Mouse (Mus musculus): ENCODE data around the gene Dennd4b.
A peak's percentile ranks its signal among the peaks of the same experiment; 100 is the strongest.
"Not testable (repeated sequence)": the region's sequence is repeated elsewhere in the genome, so short reads cannot be mapped to it uniquely, and the experiment has no call there.

Gene Dennd4b

DNA sequence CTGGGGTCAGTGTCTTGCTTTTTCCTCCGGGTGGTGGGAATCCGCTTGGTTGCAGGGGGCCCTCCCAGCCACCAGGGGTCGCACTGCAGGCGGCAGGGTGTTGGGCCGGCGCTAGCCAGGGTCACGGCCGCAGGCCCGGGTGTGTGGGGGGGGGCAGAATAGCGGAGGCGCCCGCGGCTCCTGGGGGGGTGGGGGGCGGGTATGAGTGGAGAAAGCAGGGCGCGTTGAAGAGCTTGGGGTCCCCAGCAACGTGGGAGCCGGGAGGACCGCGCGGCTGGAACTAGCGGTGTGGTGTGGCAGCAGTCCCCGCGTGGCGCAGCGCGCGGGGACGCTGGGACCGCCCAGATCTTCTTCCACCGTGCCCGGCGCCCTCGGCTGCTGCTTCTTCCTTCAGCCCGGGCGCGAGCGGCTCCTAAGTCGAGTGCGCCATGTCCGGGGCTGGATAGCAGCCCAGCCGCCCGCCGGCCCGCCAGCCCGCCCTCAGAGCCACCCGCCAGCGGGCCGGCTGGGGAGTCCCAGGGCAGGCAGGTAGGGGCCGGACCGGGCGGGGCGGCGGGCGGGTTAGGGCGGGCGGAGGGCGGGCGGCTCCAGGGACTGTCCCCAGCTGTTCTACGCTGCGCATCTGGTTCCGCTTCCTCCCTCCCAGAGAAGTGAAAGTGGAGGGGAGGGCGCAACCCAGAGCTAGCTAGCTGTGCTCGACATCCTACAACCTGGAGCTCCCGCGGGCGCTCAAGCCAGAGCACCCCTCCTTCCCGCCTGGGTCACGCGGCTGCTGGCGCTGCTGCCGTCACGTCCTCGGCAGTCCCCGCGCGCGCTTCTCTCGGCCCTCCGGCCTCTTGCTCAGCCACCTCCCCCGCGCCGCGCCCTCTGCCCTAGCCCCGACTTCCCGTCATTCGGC, at the start of gene Dennd4b:
Gene Dennd4b, plus strand, starts transcription at position 152 of the 898 bp plus-strand sequence.
- peak; percentile 81 to 88 for DNase-seq

DNA sequence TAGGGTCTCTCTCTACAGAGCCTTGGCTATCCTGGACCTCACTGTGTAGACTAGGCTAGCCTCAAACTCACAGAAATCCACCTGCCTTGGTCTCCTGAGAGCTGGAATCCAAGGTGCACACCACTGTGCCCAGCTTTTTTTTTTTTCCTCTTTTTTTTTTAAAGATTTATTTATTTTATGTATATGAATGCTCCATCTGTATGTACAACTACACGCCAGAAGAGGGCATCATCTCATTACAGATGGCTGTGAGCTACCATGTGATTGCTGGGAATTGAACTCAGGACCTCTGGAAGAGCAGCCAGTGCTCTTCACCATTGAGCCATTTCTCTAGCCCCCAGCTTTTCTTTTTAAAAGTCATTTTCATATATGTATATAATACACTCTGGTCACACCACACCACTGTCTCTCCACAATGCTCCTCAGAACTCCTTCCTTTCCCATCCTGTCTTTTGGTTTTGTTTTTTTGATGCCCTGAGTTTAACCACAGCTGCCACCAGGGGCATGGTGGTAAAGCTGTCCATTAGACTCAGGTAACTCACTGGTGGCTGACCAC, 49.1 kb upstream of the Dennd4b start:
- DNase-seq, result no peak

DNA sequence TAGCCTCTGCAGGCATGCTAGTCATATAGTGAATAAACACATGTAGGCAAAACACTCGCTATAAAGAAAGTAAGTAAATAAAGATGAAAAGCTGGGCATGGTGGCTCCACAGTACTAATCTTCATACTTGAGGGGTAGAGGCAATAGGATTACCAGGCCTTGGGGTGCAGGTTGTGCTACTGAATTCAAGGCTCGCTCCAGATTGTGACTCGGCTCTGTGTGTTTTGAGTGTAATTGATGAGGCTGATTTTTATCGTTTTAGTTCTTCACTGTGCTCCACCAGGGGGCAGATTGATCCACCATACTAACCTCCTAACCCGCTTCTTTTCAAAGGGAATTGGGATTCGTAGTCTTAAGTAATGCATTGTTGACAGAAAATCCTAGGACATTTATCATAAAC, 44.9 kb upstream of the Dennd4b start:
- DNase-seq, result no peak

DNA sequence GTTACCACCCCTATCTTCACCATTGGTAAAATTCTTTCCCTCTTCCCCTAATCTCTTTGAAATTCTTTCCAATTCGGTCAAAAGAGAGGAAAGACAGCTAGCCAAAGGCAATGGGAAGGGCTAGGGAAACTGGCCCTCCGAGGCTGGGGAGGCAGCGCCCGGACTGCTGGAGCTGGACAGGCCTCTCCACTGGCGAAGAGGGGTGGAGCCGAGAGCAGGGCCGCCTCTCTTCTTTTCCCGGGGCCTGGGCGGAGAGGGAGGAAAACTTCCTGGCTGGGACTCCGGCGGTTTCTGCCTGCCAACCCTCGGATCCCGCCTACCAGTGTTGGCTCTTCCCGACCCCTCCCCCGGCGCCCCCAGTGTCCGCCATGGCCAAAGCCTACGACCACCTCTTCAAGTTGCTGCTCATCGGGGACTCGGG, 44.4 kb upstream of the Dennd4b start:
- DNase-seq, result peak in 1 of 2 experiments; percentile 33

DNA sequence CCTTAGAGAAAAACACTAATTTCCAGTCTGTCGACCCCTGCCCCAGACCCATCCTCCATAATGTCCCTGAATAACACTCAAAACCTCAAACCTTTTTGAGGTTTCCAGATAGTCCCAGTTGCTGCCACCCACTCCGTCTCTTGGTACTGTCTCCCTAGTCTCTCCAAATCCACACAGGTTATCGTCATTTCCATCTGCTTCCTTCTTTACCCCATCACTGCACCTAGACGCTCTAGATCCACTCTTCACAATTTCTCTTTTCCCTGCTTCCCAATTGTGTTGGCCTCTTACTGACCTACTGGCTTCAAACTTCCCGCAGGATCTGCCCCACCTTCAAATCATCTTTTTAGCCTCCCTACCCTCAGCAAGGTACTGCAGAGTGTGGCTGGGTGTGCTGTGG, 43.9 kb upstream of the Dennd4b start:
- DNase-seq, result no peak

DNA sequence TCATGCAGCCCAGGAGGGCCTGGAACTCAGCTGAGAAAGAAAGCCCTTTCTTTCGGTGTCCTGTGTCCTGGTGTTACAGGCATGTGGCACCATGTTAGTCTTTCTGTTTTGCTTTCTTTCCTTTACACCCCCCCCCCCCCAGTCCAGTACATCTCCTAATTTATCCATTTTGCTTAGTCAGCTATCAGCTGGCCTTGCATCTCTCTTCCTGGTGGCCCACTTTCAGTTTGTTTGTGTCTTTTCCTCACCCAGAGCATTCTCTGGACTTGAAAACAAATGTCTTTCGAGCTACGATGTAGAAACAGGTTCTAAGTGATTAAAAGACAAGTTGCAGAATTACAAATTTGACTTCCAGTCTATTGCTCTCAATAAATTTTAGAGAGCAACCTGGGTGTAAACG, 42.5 kb upstream of the Dennd4b start:
- DNase-seq, result no peak

DNA sequence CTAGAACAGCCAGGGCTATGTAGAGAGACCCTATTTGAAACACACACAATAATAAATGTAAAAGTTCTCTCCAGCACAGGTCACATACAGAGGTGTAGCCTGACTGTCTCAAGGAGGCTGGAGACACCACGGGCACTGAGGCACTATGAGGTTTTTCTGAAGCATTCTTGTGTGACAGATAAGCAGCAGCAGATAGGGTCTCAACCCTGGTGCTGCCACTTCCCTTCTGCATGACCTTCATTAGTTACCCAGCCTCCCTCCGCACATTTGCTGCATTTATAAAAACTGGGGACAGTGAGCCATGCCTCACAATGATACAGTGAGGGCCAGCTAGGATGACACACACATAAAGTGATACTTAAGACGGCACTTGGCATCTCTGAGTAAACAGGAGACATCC, 42.0 kb upstream of the Dennd4b start:
- no peak for DNase-seq

DNA sequence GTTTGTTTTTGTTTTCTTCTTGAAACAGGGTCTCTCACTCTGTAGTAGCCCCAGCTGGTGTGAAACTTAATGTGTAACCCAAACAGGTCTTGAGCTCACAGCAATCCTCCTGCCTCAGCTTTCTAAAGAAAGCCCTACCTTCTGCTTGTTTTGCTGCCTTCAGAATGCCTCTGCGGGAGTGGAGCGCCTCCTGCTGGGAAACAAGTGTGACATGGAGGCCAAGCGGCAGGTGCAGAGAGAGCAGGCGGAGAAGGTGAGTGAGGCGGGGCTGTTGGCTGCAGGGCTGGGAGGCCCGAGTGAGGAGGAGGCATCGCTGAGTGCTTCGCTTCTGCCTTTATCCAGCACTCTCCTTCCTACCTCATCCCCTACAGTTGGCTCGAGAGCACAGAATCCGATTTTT, 40.7 kb upstream of the Dennd4b start:
- DNase-seq, result no peak

DNA sequence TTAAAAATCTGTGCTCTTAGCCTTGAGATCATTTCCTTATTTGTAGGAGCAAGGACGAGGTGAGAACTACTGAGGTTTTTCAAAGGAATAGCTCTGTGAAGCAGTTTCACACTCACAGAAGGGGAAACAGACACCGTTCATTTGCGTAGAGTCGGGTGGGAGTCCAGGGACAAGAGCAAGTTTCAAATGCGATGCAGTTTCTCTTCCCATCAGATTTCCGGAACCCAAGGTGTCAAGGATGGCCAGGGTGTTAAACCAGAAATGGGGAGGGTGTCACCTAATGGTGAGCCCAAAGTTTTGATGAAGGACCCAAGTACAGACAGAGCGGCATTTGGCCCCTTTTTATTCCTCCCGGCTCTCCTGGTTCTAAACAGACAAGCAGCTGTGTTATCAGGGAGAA, 33.9 kb upstream of the Dennd4b start:
- DNase-seq, result no peak

DNA sequence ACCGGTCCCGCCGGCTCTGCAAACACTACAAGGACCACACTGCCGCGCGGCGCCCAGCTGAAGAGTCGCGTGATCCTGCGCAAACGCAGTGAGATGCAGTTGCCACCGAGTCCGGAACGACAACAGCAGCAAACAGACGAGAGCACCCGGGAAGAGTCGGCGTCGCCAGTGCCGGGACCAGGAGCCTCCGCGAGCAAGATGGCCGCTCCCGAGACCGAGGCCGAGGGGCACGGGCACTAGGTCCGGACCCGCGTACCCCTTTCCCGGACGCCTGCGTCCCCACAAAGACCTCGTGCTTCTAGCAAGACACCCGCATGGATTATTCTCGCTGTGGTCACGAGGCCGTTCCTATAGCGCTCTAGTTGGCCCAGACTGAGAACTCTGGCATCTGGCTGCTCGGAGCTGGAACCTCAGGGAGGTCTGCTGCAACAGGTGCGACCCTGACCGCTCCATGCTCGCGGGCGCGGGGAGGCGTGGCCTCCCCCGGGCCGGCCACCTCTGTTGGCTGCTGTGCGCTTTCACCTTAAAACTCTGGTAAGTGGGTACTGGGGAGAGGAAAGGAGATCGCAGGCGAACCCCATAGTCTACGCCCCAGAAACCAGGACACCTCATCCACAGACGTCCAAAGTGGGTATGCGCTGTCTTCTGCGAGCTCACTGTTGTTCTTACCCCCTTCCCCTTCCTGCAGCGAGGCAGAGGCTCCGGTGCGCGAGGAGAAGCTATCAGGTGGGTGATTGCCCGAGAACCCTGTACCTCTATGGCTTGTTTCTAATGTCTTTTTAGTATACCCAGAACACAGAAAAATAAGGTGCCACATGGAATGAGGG, 33.3 kb upstream of the Dennd4b start, which contains the start of gene Jtb:
Gene Jtb, plus strand, starts transcription at position 91 of the 827 bp plus-strand sequence.
- DNase-seq, result peak; percentile 91 to 92

DNA sequence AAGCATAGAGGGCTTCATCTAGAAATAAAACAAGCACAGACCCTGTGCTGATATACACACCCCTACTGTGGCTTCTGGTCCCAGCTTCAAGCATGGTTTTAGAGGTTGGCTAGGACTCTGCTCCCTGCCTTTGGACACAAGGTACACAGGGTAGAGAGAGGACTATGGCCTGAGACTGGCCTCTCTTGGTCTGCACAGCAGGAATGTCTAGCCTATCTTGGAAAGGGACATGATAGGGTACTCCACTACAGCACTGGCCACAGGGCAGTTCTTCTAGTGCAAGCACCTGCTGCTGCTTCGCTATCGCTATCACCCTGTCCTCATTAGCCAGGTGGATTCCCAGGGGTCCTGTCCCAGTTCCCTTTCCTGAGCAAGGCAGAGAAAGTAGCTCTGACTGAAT, 23.7 kb upstream of the Dennd4b start:
- DNase-seq, result no peak

DNA sequence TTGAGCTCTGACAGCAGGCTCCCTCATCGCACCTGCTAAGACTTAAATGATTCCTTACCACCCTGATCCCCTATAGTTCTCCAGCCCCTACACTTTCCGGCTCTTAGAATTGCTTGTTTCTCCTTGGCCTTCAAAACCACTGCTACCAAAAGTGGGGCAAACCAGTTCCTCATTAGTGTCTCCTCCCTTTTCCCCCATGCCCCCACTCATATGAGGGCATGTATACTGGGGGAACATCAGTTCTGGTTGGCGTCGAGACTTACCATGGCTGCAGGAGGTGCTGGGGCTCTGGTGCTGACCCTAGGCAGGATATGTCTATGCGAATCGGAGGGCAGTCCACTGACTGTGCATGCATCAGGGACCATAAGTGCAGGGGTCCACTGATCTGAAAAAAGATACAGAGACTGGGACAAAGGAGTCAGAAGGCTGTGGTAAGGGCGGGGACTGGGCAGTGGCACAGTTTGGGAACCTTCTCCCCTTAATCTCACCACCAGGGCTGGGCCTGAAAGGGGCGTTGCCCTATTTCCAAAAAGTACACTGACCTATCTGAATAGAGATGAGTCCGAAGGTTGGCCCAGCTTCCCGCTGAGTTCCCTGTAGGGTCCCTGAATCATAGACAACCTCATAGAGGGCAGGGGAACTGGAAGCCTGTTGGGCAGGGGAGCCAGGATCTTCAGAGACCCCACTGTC, 23.2 kb upstream of the Dennd4b start:
- DNase-seq, result no peak

DNA sequence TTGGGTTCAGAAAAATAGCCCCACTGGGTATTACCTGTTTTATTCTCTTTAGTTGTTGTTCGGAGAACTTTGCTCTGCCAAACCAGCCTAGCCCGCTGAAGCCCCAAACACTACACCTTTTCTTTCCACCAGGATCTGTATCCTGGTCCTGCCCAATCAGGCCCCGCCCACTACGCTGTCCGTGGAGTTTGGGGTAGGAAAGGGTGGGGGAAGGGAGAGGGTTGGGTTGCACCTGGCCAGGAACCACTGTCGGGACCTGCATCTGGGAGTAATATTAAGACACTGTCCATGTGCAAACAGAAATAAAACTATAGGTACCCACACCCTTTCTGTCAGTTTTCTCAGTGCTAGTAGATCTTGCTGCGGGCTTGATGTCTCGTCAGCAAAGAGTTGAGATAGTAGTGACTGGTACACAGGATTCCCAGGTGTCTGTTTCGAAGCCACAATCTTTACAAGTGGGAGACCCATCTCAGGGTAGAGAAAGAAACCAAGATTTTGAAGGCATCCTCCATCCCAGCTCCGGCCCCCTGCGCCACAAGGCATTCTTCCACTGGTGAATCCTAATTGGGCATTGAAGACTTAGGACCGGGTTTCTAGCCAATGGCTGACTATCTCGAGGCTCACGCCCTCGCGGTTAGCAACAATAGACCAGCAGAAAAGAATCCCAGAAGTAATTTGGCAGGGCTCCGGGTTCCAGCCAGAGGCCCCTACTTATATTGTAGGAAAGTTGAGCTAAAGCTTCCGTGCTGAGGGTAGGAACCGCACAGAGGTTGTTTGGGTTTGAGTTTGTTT, 21.8 kb upstream of the Dennd4b start, which contains the start of gene Creb3l4:
Gene Creb3l4, minus strand, starts transcription at position 529 of the 792 bp plus-strand sequence.
- DNase-seq, result no peak

DNA sequence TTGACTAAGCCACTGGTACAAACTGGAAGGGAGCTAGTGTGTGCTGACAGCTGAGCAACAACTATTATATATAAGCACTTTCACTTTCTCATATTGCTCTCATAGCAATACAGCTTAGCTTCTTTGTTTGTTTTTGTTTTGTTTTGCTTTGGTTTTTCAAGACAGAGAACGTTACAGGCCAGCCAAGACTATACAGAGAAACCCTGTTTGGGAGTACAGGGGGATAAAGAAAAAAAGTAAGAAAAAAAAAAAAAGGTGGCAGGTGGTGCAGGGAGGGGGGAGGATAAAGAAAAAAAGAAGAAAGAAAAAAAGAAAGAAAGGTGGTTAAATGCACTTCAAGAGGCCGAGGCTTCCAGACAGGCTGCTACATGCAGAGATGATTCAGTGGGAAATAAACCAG, 19.6 kb upstream of the Dennd4b start:
- DNase-seq, result no peak

DNA sequence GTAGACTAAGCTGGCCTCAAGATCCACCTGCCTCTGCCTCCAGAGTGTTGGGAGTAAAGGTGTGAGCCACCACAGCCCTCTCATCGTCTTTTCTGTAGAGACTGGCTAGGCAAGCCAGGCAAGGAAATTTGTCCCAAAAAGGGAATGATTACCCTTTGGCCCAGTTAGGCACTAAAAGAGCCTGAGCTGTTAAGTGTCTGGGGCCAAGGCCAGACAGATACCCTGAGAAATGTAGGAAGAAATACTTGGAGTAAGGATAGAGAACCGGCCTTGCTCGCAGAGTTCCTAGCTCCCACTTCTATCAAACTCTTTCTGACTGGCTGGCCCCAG, 17.4 kb upstream of the Dennd4b start:
- no peak for DNase-seq

DNA sequence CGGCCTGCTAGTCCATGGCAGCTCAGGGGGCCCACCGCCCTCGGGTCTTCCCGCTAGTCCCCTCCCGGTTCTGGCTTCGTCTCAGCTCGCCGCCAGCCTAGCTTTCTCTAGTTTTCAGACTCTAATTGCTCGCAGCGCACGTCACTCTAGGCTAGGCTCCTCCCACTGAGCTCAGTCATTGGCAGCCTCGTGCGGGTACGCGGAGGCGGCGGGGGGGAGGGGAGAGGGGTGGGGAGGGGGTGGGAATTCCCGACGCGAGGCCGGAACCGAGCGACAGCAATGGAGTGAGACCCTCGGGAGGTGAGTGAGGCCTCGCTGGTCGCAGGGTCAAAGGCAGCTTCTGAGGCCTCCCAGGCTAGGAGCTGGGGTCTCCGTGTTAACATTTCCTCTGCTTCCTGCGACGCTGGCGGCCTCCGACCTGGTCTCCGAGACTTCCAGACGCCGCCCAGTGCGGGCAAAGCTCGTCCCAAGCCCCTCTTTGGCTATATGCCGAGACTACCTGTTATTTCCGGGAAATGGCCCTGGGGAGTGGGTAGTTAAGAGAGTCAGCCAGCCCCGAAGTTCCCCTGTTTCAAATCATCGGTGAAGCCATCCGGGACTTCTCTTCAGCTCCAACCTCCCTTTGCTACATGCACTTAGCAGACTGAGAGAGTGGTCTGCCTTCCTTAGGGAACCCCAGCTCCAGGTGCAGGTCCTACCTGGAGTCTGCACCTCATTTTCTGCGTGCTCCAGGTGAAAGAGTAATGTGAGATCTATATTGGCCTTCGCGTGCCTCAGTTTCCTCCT, 16.8 kb upstream of the Dennd4b start, which contains the start of gene Slc39a1:
Gene Slc39a1, plus strand, starts transcription at position 213 of the 786 bp plus-strand sequence.
- DNase-seq, result peak; percentile 87 to 92

DNA sequence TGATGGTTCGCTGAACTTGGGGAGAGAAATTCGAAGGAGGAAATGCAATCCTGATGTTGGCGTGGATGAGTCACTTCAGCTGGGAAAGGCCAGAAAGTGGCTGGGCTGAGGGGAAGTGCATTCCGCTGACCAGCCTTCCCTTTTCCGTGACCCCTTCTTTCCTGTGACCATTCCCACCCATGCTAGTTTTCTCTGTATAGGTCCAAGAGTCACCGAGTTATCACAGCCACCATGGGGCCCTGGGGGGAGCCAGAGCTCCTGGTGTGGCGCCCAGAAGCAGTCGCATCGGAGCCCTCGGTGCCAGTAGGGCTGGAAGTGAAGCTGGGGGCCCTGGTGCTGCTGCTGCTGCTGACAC, 16.3 kb upstream of the Dennd4b start:
- DNase-seq, result no peak

DNA sequence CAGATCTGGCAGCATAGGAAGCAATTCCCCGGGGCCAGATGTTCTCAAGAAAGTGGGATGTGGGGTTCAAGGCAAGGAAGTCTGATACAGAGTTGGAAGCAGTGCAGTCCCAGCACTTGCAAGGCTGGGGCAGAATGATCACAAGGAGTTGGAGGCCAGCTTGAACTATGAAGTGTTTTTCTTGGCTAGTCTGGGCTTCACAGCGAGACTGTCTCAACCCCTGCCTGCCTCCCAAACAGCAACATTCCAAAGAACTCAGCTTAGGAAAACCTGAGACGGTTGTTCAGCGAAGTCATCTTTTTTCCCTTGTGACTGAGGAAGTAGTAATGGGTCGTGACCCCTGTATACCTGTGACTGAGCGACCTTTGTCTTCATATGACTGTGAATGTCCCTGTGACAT, 14.2 kb upstream of the Dennd4b start:
- DNase-seq, result no peak

DNA sequence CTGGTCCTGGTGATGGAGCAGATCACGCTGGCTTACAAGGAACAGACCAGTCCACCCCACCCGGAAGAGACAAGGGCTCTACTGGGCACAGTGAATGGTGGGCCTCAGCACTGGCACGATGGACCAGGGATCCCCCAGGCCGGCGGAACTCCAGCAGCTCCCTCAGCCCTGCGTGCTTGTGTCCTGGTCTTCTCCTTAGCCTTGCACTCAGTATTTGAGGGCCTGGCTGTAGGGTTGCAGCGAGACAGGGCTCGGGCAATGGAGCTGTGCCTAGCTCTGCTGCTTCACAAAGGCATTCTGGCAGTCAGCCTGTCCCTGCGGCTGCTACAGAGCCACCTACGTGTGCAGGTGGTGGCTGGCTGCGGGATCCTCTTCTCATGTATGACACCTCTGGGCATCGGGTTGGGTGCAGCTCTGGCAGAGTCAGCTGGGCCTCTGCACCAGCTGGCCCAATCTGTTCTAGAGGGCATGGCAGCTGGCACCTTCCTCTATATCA, 13.2 kb upstream of the Dennd4b start:
- not testable (repeated sequence) for DNase-seq

DNA sequence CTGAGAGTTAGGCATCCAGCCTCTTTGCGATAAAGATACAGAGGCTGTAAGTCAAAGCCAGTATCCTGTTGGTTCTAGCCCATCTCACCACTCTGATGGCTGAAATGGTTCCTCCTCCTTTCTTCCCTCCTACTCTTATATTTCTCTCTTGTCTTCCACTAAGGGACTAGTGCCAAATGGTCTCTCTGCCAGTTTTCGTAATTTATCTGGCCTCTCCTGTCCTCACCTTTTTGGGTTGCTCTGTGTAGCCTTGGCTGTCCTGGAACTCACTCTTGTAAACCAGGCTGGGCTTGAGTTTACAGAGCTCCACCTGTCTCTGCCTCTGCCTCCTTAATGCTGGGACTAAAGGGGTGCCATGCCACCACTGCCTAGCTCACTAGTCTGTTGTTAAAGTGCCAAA, 12.3 kb upstream of the Dennd4b start:
- not testable (repeated sequence) for DNase-seq

DNA sequence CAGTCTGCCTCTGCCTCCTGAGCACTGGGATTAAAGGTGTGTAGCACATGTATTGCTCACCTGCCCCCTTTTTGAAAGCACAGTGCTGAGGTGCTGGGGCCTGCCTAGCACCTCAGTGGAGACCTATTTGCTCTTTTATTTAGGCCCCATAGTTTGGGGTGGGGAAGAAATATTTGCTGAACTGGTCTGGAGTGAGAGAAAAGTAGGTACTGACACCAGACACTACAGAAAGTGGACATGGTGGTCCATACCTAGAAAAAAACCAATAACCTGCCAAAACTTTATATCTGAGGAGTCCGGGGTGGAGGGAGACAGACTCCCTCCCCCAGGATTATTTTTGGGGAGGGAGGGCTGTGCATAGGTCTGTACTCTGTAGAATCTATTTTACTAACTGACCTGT, 11.8 kb upstream of the Dennd4b start:
- not testable (repeated sequence) for DNase-seq
